Mouse (Mus musculus) lung, postnatal 10 days (tissue): ENCODE data around the gene Dpf2.
A peak's percentile ranks its signal among the peaks of the same experiment; 100 is the strongest.

Experiments used
- DNase-seq: peaks from one replicate; pipeline ENCODE4 v3.0.0; 2021

The Dpf2 gene

GRCm38 (mm10) chr19:5913007-5913719, at the start of gene Dpf2:
Dpf2 (minus strand) TSS chr19:5913010.
- DNase-seq, result no peak

GRCm38 (mm10) chr19:5957371-5957770, 44.6 kb upstream of the Dpf2 start:
- DNase-seq, result no peak

DNA sequence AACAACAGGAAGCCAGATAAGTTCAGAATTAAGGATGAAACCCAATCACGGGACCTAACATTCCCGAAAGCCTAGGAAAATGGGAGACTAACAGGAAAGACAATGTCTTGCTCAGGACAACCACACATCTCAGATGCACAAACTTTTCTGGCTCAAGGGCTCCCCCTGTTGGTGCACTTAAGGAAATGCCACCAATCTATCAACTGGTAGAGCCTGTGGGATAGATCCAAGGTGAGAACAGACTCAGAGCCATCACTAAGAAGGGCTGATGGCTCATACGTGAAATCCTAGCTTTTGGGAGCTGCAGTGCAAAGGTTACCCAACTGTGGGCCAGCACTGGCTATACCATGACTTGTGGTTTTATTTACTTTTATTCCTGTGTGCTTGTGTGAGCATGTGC, 43.9 kb upstream of the Dpf2 start:
- peak; percentile 90 for DNase-seq

GRCm38 (mm10) chr19:5955704-5956670, 43.2 kb upstream of the Dpf2 start:
- DNase-seq, result peak; percentile 39

DNA sequence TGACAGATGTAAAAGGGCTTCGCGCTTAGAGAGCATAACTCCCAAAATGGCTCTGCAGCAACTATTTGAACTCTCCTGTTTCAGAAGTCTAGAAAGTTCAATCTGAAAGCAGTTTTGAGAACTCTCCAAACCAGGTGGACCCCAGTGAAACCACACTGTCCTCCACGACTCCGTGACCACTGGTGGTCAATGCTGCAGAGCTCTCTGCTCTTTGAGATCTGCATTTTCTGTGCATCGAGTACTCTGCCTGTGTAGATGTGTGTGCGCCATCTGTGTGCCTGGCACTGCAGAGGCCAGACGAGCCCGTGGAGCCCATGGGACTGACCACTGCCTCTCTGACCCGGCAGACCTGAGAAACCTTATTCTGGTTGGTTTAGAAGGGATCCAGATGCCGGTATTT, 42.1 kb upstream of the Dpf2 start:
- DNase-seq, result no peak

GRCm38 (mm10) chr19:5954031-5954710, 41.4 kb upstream of the Dpf2 start:
- DNase-seq, result no peak

GRCm38 (mm10) chr19:5953201-5953770, 40.5 kb upstream of the Dpf2 start:
- DNase-seq, result no peak

DNA sequence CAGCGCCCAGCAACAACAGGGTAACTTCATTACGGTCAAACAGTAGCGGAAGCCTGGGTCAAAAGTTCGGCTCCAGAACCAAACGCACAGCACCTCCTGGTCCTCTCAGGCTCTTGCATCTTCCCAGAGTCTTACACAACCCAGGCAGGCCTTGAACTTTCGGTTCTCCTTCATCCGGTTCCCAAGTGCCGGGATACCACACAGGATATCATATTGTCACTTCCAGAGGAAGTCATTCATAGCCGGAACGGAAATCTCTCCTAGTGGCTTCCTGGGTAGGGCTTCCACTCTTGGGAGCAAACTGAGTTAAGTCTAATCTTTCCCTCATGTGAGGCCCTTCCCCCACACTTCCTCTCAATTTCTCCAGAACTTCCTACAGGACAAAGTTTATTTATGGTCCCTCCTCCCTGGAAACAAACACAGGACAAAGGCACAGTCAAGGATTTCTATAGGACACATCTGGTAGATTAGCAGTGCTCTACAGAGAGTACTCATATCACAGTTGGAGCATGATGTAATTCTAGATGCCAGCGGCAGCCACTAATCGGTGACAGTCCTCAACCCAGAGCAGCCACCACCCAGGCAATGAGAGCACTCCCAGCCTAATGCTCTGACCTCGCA, 39.4 kb upstream of the Dpf2 start:
- DNase-seq, result peak; percentile 87

GRCm38 (mm10) chr19:5951631-5952030, 38.8 kb upstream of the Dpf2 start:
- DNase-seq, result no peak

DNA sequence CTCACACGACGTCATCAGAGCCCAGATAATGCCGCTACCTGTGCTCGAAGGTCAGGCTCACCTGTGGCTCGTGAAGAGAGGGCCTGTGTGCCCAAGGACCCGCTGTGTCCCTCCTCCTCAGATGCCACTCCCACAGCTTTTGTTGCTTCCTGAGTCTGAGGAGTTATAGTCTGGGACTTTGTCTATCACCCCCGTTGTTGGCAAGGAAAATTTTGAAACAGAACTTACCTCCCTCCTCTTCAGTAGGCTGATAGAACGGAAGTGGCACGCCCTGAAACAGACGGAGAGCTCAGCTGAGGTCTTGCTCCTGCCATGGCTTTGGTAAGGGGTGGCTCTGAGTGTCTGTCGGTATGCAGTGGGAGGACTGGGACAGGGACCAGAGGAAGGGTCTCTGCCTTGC, 37.4 kb upstream of the Dpf2 start:
- no peak for DNase-seq

DNA sequence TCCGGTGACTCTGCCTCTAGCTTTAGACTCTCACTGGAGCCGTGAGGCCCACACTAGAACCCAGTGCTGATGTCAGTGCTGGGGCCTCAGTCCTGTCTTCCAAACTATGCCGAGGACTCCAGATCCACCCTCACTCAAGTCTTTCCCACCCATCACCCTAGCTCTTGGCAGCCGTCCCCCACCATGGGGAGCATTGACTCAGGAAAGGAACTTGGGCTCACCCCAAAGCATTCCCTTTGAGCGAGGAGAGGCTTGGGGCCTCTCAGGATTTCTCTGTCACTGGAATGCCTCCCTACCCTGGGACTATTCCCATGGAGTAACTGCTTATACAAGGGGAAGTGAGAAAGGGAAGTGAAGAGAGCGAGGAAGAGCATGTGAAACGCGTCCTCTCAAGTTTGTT, 33.1 kb upstream of the Dpf2 start:
- peak; percentile 72 for DNase-seq

DNA sequence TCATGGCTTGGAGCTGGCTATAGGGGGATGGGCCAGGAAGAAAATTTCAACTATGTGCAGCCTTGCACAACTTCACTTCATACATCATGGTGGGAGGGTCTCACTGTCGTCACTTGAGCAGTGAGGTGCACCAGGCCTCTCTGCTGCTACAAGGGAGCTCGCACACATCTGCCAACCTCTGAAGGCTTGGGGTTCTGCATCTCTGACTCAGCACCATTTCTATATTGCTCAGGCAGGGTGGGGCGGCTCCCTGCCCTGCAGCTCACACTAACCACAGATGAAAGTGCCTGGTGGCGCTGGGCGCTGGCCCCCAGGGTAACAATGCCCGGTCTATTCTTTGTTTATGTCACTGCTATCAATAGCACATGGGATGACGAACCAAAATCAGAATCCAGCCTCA, 32.2 kb upstream of the Dpf2 start:
- DNase-seq, result peak; percentile 81

DNA sequence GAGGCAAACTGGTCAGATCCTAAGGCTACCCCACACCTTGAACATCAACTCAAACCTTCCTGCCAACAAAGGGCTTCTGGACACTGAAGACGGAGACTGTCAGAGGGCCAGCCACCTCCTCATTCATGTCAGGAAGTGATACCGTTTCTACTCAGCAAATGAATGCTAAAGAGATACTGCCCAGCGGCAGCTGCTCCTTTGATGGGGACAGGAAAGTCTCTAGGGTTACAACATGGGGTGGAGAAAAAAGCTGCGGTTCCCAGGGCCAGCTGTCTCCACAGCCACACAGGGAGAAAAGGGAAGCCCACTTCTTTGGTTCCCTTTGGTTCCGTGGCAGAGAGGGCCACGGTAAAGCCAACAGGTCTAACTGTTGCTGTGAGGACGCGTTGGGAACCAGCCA, 31.3 kb upstream of the Dpf2 start:
- no peak for DNase-seq

GRCm38 (mm10) chr19:5943404-5943803, 30.6 kb upstream of the Dpf2 start:
- DNase-seq, result no peak

DNA sequence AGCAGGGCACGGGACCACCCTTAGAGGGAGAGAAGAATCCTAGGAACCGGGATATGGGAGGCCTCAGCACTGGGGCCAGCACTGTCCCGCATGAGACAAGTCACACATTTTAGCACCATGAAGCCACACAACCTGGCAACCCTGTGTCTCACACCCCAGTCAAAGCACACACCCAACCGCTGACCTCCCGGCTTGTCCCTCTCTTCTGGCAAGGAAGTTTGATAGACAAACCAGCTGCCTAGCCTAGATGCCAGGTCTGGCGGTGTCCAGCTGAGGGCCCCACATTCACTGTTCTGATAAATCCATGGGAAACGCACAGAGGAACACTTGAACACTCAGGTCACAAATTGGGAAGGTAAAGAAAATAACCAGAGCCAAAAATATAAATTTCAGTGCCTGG, 29.8 kb upstream of the Dpf2 start:
- DNase-seq, result no peak

DNA sequence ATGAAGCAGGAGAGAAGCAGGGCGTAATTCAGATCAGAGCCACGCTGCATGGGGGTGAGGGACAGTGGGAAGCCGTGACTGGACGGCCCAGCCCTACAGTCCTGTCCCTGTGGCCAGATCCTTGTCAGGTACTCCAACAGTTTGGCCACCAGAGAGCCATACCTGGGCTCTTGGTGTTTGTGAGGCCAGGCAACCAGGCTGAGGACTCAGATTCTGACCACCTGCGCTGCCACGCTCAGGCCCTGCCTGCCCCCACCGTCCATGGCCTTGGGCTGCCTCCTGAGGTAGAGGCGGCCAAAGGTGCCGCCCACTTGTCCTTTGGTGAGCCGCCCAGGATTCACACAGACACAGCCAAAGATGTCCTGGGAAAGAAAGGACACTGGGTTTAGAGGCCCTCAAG, 27.8 kb upstream of the Dpf2 start:
- no peak for DNase-seq

DNA sequence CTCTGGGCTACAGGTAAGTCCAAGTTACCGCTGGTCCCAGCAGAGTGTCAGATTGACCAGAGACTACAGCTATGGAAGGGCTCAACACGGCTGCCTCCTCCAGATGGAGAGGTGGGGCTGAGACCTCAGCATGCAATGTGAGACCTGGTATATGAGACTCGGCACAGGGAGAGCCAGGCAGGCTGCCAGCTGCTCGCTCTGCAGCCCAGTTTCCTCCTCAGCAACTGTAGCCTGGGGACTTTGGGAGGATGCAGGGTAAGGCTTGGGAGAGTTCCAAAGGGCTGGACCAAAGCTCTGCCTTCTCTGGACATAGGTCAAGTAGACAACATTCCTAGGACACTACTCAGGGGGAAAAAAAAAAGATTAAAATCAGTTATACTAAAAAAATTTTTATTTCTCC, 27.4 kb upstream of the Dpf2 start:
- peak; percentile 85 for DNase-seq

DNA sequence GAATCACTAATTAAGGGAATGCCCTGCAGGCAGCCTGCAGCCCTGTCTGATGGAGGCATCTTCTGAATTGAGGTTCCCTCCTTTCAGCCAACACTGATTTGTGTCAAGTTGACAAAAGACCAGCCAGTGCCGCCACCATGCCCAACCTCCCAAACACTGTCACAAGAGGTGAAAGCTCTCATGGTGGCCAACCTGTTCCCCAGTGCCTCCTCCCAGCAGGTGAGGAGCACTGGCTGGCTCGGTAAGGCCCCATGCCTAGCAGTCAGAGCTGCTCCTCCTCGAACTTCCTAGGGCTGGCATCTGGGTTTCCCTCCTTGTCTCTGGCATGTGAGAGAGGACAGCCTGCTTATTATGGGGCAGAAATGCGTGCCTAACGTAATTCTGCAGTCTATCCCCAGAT, 26.9 kb upstream of the Dpf2 start:
- no peak for DNase-seq

GRCm38 (mm10) chr19:5938516-5938915, 25.7 kb upstream of the Dpf2 start:
- DNase-seq, result no peak

DNA sequence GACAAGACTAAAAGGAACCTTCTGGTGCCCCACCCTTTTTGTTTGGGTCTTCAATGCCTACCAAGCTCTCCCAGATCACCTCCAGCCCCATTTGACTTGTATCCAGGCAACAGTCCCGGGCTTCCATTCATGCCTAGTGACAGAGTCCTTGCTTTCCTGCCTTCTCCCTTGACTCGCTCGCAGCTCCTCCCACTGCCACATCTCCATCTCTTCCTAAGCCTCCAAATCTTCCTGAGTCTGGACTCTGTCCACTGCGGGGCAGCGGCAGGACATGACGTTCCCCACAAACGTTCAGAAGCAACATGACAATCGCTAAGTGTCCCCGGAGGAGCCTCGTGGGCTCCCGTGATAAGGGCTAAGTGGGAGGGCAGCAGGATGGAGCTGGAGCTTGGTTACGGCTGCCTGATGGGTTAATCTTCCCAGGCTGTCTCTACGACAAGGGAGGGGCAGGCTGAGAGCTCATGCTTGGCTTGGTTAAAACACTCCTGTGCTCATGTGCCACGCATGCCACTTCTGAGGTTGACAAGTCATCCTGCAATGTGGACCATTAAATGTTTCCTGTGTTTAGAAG, 25.1 kb upstream of the Dpf2 start:
- DNase-seq, result peak; percentile 62

DNA sequence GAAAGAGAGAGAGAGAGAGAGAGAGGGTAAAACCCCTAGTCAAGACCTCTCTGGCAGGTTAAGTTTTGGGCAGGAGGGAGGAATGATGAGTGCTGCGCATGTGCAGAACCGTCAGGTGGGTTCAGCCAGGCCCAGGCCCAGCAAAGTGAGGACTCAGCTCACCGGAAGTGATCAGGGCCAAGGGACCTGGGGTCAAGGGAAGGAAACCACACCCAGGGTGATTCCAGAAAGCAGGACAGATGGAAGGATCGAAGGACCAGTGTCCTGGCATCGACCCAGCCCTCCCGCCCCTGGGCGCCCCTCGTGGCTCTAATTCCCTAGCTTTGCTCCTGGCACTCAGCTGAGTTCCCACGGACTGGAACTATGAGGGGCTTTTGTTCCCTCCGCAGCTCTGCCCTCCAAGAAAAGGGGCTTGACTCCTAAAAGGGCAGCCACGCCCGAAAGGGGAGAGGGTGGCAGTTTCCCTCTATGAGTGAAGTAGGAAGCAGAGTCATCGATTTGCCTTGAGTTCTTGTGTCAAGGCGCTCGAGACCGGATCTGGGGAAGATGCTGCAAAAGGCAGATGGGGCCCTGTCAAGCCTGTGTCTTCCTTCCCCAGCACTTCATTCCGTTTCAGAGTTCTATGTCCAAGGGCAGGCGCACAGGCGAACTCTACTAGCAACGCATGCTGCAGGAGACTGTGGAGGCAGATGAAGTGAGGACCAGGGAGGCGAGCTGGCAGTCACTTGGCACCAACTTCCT, 24.5 kb upstream of the Dpf2 start:
- peak; percentile 71 for DNase-seq

DNA sequence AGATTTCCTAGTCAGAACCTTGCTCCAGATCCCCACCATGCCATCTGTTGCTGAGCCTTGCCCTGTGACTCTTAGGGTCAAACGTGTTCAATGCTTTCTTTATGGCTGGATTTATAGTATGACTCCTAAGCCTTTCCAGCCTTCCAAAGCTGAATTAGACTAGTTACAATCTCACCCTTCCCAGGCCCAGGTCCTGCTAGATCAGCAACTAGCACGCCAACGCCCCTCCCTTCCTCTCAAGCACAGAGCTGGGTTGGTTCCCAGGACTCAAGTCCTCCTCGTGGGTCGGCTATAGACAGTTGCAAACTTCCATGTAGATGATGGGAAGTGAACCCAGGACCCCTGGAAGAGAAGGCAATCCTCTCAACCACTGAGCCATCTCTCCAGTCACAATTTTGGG, 22.9 kb upstream of the Dpf2 start:
- DNase-seq, result peak; percentile 62
